Mouse (Mus musculus) hindbrain, embryonic 12.5 days (tissue): Measurements from ENCODE around the gene Foxo1. TPM values are rescaled to one million over a fixed set of nuclear protein-coding genes. Genes with fewer than 3 reads are reported as not detected.

Experiments used
- ATAC-seq: fragments of 200-750 bp; cut with Nextera tagmentation; 2 replicates; pipeline ENCODE4 v1.8.0; 2017; ENCODE audit warnings: moderate TSS enrichment; ENCODE audit not compliant: low FRiP score
- H3K27ac ChIP-seq: fragments of 300-500 bp; sonication (generic); 2 replicates; pipeline ENCODE4 v1.5.1; 2016; ENCODE audit warnings: mild to moderate bottlenecking
- H3K27me3 ChIP-seq: fragments of 300-500 bp; sonication (generic); 2 replicates; pipeline ENCODE4 v1.6.1; 2016; ENCODE audit warnings: mild to moderate bottlenecking
- H3K36me3 ChIP-seq: fragments of 300-500 bp; sonication (generic); 2 replicates; pipeline ENCODE4 v1.6.1; 2016; ENCODE audit warnings: mild to moderate bottlenecking
- H3K4me1 ChIP-seq: fragments of 300-500 bp; sonication (generic); 2 replicates; pipeline ENCODE4 v1.6.1; 2016
- H3K4me2 ChIP-seq: fragments of 300-500 bp; sonication (generic); replicated peaks from 2 replicates; pipeline ENCODE4 v1.6.1; 2016; ENCODE audit warnings: mild to moderate bottlenecking
- H3K4me3 ChIP-seq: fragments of 300-500 bp; sonication (generic); 2 replicates; pipeline ENCODE4 v1.5.1; 2016; ENCODE audit warnings: mild to moderate bottlenecking
- H3K9ac ChIP-seq: fragments of 300-500 bp; sonication (generic); 2 replicates; pipeline ENCODE4 v1.6.1; 2016; ENCODE audit warnings: mild to moderate bottlenecking, moderate library complexity
- H3K9me3 ChIP-seq: fragments of 300-500 bp; sonication (generic); replicated peaks from 2 replicates; pipeline ENCODE4 v1.6.1; 2016; ENCODE audit warnings: mild to moderate bottlenecking
- WGBS: fragments of 180-500 bp; shearing (Covaris S2); methylation state at CpG from one replicate; pipeline ENCODE4 v1.1.7; 2016; 5-methylcytosine and 5-hydroxymethylcytosine counted together
- polyA plus RNA-seq: library from polyadenylated mRNA; unstranded; fragments of >200 nt; fragmentation: Nextera tagmentation; extraction: Ambion mirVana; gene quantifications from 2 replicates; pipeline ENCODE4 v1.2.1, GENCODE M21; 2016

Foxo1 gene
- polyA plus RNA-seq: 5.7 and 6.2 TPM in 2 replicates

DNA sequence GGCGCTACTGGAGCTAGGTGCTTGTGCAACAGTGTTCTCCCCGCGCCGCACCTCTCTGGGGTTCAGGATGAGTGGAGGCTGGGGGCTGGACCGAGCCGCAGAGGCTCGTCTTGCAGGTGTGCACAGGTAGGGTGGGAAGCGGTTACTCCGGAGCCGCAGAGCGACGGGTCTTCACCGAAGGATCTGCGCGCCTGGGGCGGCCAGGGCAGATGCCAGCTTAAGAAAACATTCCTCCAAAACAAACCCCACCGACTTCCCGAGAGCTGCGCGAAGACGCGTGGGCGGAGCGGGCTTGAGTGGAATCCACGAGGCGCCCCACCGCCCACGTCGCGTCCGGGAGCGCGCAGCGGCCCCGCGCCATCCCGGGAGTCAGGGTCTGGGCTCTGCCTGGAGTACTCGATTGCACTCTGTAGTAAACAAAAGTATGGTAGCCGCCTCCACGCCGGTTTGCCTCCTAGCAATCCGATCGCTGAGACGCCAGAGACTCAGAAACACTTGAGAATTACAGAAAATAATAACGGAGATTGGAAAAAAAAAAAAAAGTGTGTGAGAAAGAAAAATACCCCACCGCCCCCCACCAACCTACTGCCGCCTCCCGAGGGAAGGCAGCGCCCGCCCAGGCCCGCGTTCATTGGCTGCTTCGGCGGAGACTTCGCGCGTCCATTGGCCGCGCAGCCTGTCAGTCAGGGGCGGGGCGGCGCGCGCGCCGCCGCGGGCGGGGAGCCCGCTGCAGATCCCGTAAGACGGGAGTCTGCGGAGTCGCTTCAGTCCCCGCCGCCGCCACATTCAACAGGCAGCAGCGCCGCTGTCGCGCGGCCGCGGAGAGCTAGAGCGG, at the start of gene Foxo1:
Foxo1 (plus strand) TSS at position 685 of the 835 bp plus-strand sequence.
- Histone ChIP-seq H3K9ac (peak within 1 kb of the TSS; percentile 65), H3K4me1 (peaks cover 19% of the 10 kb centered on the region), H3K27me3 (peaks cover 60% of the 10 kb centered on the region), H3K4me3 (peak within 1 kb of the TSS; percentile 76), H3K4me2 (peak within 1 kb of the TSS; percentile 94), H3K36me3 (no peaks in the 10 kb centered on the region), H3K9me3 (no peaks in the 10 kb centered on the region), H3K27ac (peak within 1 kb of the TSS; percentile 68; the same call in 1 of the 2 replicates)
- WGBS: under 1% methylated on average over 83 of the region's 85 CpGs
- peak; percentile 94 for ATAC-seq

DNA sequence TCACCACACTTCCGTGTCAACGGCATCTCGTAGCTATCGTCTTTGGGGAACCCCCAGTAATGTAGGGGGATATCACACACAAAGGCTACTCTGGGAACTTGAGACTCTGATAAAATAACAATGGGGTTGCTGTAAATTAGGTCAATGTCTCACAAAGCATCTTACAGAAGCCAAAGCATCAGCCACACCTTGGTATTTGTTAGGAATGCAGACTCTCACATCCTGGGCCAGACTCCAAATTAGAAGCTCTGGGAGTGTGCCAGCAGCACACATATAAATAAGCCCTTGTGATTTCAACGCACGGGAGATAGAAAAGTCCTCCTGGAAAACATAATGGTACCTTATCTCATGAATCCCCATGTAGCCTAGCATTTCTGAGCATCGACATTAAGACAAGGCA, 49.3 kb upstream of the Foxo1 start:
- H3K36me3 ChIP-seq: no peaks in the 10 kb centered on the region
- H3K4me1 ChIP-seq: no peaks in the 10 kb centered on the region
- H3K9me3 ChIP-seq: no peaks in the 10 kb centered on the region
- H3K9ac ChIP-seq: no peak overlapping the region
- no peak overlapping the region for H3K27ac ChIP-seq
- no peak overlapping the region for H3K4me3 ChIP-seq
- WGBS: 88% methylated on average over 7 of the region's 7 CpGs
- ATAC-seq: no peak
- H3K27me3 ChIP-seq: no peaks in the 10 kb centered on the region
- no peak overlapping the region for H3K4me2 ChIP-seq

DNA sequence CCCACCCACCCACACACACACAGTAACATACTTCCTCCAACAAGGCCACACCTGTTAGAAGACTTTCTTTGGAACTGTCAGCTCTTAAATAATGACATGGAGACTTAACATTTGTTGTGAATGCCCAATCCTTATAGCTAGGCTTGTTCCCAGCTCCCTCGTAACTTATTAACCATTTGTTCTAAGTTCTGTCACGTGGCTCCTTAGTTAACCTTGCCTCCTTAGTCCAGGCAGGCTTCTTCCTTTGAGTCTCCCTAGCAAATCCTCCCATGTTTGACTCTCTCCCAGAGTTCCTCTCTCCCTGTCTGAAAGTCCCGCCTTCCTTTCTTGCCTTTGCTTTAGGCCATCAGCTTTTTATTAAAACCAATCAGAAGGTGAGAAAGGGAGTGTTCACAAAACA, 47.1 kb upstream of the Foxo1 start:
- H3K36me3 ChIP-seq: no peaks in the 10 kb centered on the region
- no peak overlapping the region for H3K4me3 ChIP-seq
- H3K4me1 ChIP-seq: no peaks in the 10 kb centered on the region
- H3K9me3 ChIP-seq: no peaks in the 10 kb centered on the region
- WGBS: 76% methylated on average over 3 of the region's 3 CpGs
- H3K4me2 ChIP-seq: no peak overlapping the region
- H3K27me3 ChIP-seq: no peaks in the 10 kb centered on the region
- ATAC-seq: no peak
- H3K9ac ChIP-seq: no peak overlapping the region
- no peak overlapping the region for H3K27ac ChIP-seq

DNA sequence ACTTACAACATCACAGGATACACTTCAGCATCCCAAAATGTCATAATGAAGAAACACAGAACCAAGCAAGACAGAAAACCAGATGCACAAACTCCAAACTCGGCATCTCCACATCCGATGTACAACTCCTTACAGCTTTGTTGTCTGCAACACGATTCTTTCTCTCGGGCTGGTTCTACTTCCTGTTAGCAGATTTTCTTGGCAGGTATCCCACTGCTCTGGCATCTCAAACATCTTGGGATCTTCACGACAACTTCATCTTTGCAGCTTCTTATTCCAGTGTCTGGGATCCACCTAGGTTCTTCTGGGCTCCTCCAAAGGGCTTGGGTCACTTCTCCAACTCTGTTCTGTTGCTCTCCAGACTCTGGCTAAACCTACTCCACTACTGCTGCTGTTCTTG, 46.2 kb upstream of the Foxo1 start:
- no peak for ATAC-seq
- Histone ChIP-seq H3K4me1 (no peaks in the 10 kb centered on the region), H3K4me3 (no peak overlapping the region), H3K36me3 (no peaks in the 10 kb centered on the region), H3K27ac (no peak overlapping the region), H3K4me2 (no peak overlapping the region), H3K9ac (no peak overlapping the region), H3K9me3 (no peaks in the 10 kb centered on the region), H3K27me3 (no peaks in the 10 kb centered on the region)
- 70% methylated on average over 5 of the region's 5 CpGs for WGBS

DNA sequence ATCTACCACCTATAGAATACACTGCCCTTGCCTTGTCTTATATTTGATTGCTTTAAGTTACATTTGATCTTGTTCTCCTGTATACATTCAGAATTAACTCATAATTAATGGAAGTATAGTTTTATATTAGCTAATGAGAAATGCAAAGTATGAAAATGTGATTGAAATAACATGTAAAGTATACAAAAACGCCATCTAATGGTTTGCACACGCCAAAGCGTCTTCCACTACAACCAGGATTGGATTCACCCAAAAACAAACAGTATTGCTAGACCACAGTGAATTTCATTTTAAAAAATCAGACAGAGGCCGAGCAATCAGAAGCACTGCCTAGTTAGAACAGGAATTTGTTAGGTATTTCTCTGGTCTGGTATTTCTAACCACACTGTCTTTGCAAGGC, 31.6 kb upstream of the Foxo1 start:
- Histone ChIP-seq H3K9me3 (no peaks in the 10 kb centered on the region), H3K36me3 (no peaks in the 10 kb centered on the region), H3K4me3 (no peak overlapping the region), H3K27ac (no peak overlapping the region), H3K9ac (no peak overlapping the region), H3K4me1 (no peaks in the 10 kb centered on the region), H3K4me2 (no peak overlapping the region), H3K27me3 (no peaks in the 10 kb centered on the region)
- WGBS: 81% methylated on average over 4 of the region's 4 CpGs
- no peak for ATAC-seq

DNA sequence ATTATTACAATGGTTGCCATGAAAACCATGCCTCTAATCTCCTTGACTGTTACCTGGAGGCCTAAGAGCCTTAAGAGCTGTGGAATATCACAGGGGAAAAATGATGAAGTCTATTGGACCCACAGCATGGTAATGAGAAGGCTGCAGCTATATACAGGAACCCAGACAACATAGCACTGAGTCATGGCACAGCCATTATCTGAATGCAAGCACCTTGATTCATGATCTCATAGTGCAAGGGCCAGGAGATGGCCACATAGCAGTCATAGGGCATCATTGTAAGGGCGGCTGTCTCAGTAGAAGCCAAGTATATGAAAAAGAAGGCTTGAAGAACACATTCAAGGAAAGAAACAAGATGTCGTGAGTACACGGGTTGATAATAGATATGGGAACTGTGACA, 31.0 kb upstream of the Foxo1 start:
- 90% methylated on average over 3 of the region's 3 CpGs for WGBS
- Histone ChIP-seq H3K4me2 (no peak overlapping the region), H3K4me3 (no peak overlapping the region), H3K27ac (no peak overlapping the region), H3K36me3 (no peaks in the 10 kb centered on the region), H3K9me3 (no peaks in the 10 kb centered on the region), H3K27me3 (no peaks in the 10 kb centered on the region), H3K4me1 (no peaks in the 10 kb centered on the region), H3K9ac (no peak overlapping the region)
- no peak for ATAC-seq

DNA sequence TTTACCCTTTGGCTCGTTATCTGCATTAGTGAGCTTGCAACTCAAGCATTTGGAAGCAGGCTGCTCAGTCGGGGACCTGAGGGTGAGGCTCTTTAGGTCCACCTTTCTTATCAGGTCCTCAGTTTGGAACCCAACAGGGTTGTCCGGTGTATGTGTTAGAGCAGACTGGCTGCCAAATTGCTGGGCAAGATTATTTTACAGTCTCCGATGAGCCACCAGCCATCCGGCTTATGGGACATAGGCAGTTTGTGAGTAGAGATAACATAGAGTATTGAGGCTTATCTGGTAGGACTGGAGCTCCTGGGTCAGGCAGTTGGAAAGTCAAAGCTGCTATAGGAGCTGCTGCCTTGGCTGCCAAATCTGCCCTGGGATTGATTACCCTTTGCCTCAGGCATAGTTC, 27.1 kb upstream of the Foxo1 start:
- Histone ChIP-seq H3K36me3 (no peaks in the 10 kb centered on the region), H3K4me2 (no peak overlapping the region), H3K9ac (no peak overlapping the region), H3K9me3 (no peaks in the 10 kb centered on the region), H3K4me1 (no peaks in the 10 kb centered on the region), H3K27ac (no peak overlapping the region), H3K4me3 (no peak overlapping the region), H3K27me3 (no peaks in the 10 kb centered on the region)
- ATAC-seq: no peak
- 82% methylated on average over 5 of the region's 5 CpGs for WGBS

DNA sequence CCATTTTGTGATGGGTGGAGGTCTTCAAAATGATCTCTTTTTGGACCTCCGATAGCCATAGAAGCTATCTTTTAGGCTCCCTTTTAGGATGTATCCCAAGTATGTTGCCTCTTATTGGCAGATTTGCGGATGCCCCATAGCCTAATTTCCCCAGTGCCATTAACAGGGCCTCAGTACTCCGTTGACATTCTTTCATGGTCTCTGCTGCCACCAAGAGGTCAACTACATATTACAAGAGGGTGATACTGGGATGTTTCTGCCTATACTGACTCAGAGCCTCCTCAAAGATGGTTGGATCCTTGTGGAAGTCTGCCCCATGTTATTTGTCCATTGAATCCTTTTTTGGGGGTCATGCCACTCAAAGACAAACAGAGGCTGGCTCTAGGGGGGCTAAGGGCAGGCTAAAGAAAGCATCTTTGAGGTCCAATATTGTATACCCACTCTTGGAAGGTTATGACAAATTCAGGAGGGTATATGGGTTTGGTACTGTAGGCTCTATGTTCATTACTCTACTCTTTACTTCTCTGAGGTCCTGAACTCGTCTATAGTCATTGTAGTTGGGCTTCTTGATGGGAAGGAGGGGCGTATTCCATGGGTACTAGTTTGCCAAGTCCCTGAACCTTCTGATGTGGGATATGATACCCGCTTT, 25.6 kb upstream of the Foxo1 start:
- Histone ChIP-seq H3K36me3 (no peaks in the 10 kb centered on the region), H3K9me3 (no peaks in the 10 kb centered on the region), H3K9ac (no peak overlapping the region), H3K4me2 (no peak overlapping the region), H3K27me3 (no peaks in the 10 kb centered on the region), H3K4me1 (no peaks in the 10 kb centered on the region), H3K27ac (no peak overlapping the region), H3K4me3 (no peak overlapping the region)
- ATAC-seq: peak; percentile 70
- WGBS: 48% methylated on average over 6 of the region's 6 CpGs

DNA sequence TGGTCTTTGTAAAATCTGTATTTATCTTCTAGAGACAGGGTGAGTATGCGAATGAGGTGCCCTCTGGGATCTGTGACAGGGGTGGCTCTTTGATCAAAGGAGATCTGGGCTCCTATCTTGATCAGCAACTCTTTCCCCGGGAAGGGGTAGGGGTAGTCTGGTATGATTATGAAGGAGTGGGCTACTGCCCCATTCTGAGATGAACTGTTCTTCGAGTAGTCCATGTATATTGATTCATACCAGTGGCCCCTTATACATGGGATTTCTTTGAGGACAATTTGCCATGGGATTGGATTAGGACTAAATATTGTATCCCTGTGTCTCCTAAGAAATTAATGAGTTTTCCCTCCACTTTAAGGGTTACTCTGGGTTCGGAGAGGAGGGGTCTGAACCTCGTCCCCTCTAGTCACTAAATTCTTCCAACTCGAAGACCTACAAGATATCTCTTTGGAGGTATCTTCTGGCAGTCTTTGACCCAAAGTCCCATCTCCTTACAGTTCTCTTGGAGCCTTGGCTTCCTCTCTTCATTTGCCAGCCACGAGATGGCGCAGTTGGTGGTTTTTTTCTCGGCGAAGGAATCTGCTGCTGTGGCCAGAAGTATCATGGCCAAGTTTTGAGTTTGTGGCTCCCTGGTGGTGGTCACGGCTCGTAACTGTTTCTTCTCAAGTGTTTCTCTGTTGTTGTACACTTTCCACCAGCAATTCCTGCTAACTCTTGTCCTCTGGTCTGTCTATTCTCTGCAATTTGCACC, 24.7 kb upstream of the Foxo1 start:
- Histone ChIP-seq H3K4me1 (no peaks in the 10 kb centered on the region), H3K9me3 (no peaks in the 10 kb centered on the region), H3K4me3 (no peak overlapping the region), H3K27ac (no peak overlapping the region), H3K9ac (no peak overlapping the region), H3K4me2 (no peak overlapping the region), H3K36me3 (no peaks in the 10 kb centered on the region), H3K27me3 (no peaks in the 10 kb centered on the region)
- WGBS: 66% methylated on average over 12 of the region's 12 CpGs
- ATAC-seq: no peak

DNA sequence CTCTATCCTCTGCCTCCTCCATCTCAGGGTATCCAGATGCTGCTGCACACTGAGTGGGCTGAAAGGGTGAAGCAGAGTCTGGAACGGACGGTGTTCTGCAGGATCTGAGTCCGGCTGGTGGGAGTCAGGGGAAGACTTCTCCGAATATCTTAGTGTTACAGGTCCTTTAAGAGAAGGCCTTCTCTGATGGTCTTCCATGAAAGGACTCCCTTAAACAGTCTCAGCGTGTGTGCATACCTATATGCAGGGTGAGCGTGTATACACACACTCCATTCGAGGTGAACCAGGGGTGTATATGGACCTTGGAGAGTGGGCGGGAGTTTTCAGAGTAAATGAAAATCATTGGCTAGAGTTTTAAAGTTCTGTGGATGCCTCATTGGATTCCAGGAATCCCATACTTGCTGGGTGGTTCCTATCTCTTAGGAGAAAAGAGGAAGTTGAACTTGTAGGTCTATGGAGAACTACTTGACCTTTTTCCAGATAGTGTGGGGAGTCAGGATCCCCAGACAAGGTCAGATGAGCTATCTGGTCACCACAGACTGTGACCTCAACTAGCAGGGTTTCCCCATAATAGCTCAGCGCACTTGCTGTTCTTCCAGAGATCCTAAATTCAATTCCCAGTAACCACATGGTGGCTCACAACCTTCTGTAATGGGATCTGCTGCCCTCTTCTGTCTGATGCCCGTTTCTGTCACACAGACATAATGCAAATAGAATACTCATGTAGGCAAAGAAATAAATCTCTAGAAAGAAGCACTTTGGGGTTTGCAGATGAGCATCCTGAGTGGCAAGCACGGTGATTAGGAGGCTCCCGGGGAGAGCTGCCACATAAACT, 21.9 kb upstream of the Foxo1 start:
- no peak overlapping the region for H3K27ac ChIP-seq
- H3K4me2 ChIP-seq: no peak overlapping the region
- H3K4me1 ChIP-seq: no peaks in the 10 kb centered on the region
- no peak overlapping the region for H3K9ac ChIP-seq
- H3K27me3 ChIP-seq: no peaks in the 10 kb centered on the region
- H3K36me3 ChIP-seq: no peaks in the 10 kb centered on the region
- H3K4me3 ChIP-seq: no peak overlapping the region
- ATAC-seq: no peak
- H3K9me3 ChIP-seq: no peaks in the 10 kb centered on the region
- WGBS: 79% methylated on average over 12 of the region's 12 CpGs

DNA sequence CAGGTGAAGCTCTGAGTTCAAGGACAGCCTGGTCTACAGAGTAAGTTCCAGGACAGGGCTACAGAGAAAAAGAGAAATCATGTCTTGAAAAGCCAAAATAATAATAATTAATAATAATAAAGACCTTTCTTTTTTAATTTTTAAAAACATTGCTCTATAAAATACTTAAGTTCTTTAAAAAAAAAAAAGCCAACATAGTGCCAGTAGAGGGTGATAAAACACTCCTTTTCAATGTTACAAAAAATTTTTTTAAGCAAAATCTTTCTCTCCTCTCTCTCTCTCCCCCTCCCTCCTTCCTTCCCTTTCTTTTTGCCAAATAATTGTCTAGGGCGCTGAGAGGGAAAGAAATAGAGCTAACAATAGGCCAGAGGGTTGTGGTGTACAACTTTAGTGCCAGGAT, 17.0 kb upstream of the Foxo1 start:
- Histone ChIP-seq H3K4me1 (no peaks in the 10 kb centered on the region), H3K4me3 (no peak overlapping the region), H3K4me2 (no peak overlapping the region), H3K36me3 (no peaks in the 10 kb centered on the region), H3K9ac (no peak overlapping the region), H3K9me3 (no peaks in the 10 kb centered on the region), H3K27me3 (0 out of 2 replicates have a peak, but pooled peaks cover 4% of the 10 kb centered on the region), H3K27ac (no peak overlapping the region)
- 36% methylated on average over 1 of the region's 1 CpGs for WGBS
- no peak for ATAC-seq
